In the genomic region with DNA sequence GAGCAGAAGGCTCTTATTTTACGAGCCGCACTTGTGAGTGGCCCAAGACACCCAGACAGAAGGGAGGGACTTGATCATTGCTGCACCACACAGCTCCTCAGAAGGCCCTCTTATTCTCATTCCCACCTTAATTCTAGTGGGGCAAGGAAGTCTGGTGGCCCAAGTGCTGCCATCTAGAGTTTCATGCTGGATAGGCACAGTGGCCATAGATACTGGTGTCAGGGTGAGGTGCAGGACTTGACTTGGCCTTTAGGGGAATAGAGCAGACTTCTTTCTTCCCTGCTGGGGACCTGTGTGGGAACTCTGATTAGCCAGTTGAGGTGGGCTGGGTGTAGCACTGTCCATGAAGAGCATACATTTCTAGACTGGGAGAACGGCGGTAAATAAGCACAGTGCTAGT, we compare ENCODE assay signal across 10 mouse cellular contexts. TPM values are rescaled to one million over a fixed set of nuclear protein-coding genes. Genes with fewer than 3 reads are reported as not detected.
DNase-seq lines count a peak whose midpoint lies in the region; ATAC-seq and TF ChIP-seq lines count a peak whose summit lies in the region.
"Had no signal": no experiment of that assay in that cellular context is flagged by ENCODE, and none has a peak within 500 bp of the region (broad histone marks: within the 10 kb centered on the region; RNA-seq: fewer than 3 reads in every experiment).

No protein-coding gene starts in this region.

- peak; percentile 10 for DNase-seq in kidney, postnatal 0 days (ENCODE audit: low spot score)
- no peak for DNase-seq in kidney, adult 11 months
- peak; percentile 15 for DNase-seq in embryo, embryonic 9.5 days (ENCODE audit: extremely low spot score)
- peak; percentile 23 for DNase-seq in mesoderm, embryonic 11.5 days (ENCODE audit: low read depth, low spot score)
- DNase-seq in frontal cortex, postnatal 14 days (ENCODE audit: low spot score in 2 of 2): no peak
- DNase-seq in gastrocnemius, adult 18-20 months (ENCODE audit: low spot score): no peak
- DNase-seq in right cerebral cortex, postnatal 14 days: no peak

- no peaks in the 10 kb centered on the region for H3K27me3 ChIP-seq in kidney, postnatal 0 days (ENCODE audit: insufficient read depth, low read length)
- H3K27me3 ChIP-seq in E14TG2a.4 (ENCODE audit: insufficient read depth, low read length): no peaks in the 10 kb centered on the region
- H3K27me3 ChIP-seq: embryonic facial prominence, embryonic 12.5 days; limb, embryonic 12.5 days had no signal

- ATAC-seq in kidney, postnatal 0 days (replicated peaks; ENCODE audit: low FRiP score, low read depth): no peak

- H3K4me2 ChIP-seq in kidney, postnatal 0 days (ENCODE audit: low read length): no peak overlapping the region
- H3K4me2 ChIP-seq: embryonic facial prominence, embryonic 12.5 days; limb, embryonic 12.5 days had no signal

- H3K36me3 ChIP-seq in kidney, postnatal 0 days (ENCODE audit: insufficient read depth, low read length): peaks cover 53% of the 10 kb centered on the region
- peaks cover 99% of the 10 kb centered on the region for H3K36me3 ChIP-seq in E14TG2a.4 (ENCODE audit: insufficient read depth, low read length)

- no peak overlapping the region for H3K4me3 ChIP-seq in kidney, postnatal 0 days (replicated peaks; ENCODE audit: low read depth, low read length)
- no peak overlapping the region for H3K4me3 ChIP-seq in E14TG2a.4 (replicated peaks; ENCODE audit: low read length)
- H3K4me3 ChIP-seq: embryonic facial prominence, embryonic 12.5 days; limb, embryonic 12.5 days had no signal

- WGBS in kidney, postnatal 0 days: 98% methylated on average over 4 of the region's 4 CpGs

- no peak overlapping the region for H3K9ac ChIP-seq in kidney, postnatal 0 days (ENCODE audit: low read depth, low read length)
- H3K9ac ChIP-seq: embryonic facial prominence, embryonic 12.5 days; limb, embryonic 12.5 days had no signal

- no peaks in the 10 kb centered on the region; the same call in 1 of the 2 replicates for H3K9me3 ChIP-seq in kidney, postnatal 0 days (replicated peaks; ENCODE audit: low read length)
- no peaks in the 10 kb centered on the region; the same call in 1 of the 2 replicates for H3K9me3 ChIP-seq in E14TG2a.4 (ENCODE audit: low read length)
- H3K9me3 ChIP-seq: limb, embryonic 12.5 days had no signal

- no peaks in the 10 kb centered on the region for H3K4me1 ChIP-seq in kidney, postnatal 0 days (replicated peaks; ENCODE audit: insufficient read depth, low read length)
- H3K4me1 ChIP-seq in E14TG2a.4 (replicated peaks; ENCODE audit: low read depth, low read length): peaks cover 30% of the 10 kb centered on the region
- H3K4me1 ChIP-seq: embryonic facial prominence, embryonic 12.5 days; limb, embryonic 12.5 days had no signal

- peak; percentile 47; the same call in 1 of the 2 replicates for TF ChIP-seq CTCF in kidney, postnatal 0 days (IDR thresholded peaks at IDR 0.05; ENCODE audit: low read depth)
- peak; percentile 95 for TF ChIP-seq CTCF in E14TG2a.4 (conservative IDR thresholded peaks at IDR 0.05; ENCODE audit: low read length)

- no peak overlapping the region for H3K27ac ChIP-seq in kidney, postnatal 0 days
- H3K27ac ChIP-seq: embryonic facial prominence, embryonic 12.5 days; limb, embryonic 12.5 days had no signal

RNA-seq across cellular contexts. Expression of a gene that starts 7.9 kb away (rescaled TPM):
- 5.6 and 6.8 TPM in 2 replicates for polyA plus RNA-seq in kidney, postnatal 0 days (2015; fragmentation: Nextera tagmentation; extraction: Ambion mirVana)
- 1 to 10 TPM in 1 of 2 experiments, under 1 TPM in 1; 0.75 to 1.2 TPM for total RNA-seq in gastrocnemius, adult 18-20 months (2021)

RNA-seq across cellular contexts. Expression of a gene that starts 19.9 kb away (rescaled TPM):
- 41.6 and 43.7 TPM in 2 replicates for polyA plus RNA-seq in kidney, postnatal 0 days (2015; fragmentation: Nextera tagmentation; extraction: Ambion mirVana)
- total RNA-seq in gastrocnemius, adult 18-20 months (2021): 10 to 100 TPM; 15.0 to 16.6 TPM

RNA-seq across cellular contexts. Expression of a gene that starts 29.9 kb away (rescaled TPM):
- 536 and 576 TPM in 2 replicates for polyA plus RNA-seq in kidney, postnatal 0 days (2015; fragmentation: Nextera tagmentation; extraction: Ambion mirVana)
- 100 to 1,000 TPM; 702 to 718 TPM for total RNA-seq in gastrocnemius, adult 18-20 months (2021)

RNA-seq across cellular contexts. Expression of a gene that starts 54.3 kb away (rescaled TPM):
- 22.8 and 26.4 TPM in 2 replicates for polyA plus RNA-seq in kidney, postnatal 0 days (2015; fragmentation: Nextera tagmentation; extraction: Ambion mirVana)
- total RNA-seq in gastrocnemius, adult 18-20 months (2021): 10 to 100 TPM; 16.3 to 19.6 TPM

Comparison
In these comparisons a context has a peak if more than half of its experiments do, and no peak if none do; other contexts are left out.
1. DNase-seq: peak in kidney, postnatal 0 days (single experiment), embryo, embryonic 9.5 days (single experiment) and mesoderm, embryonic 11.5 days (single experiment); none in kidney, adult 11 months (single experiment), frontal cortex, postnatal 14 days (0 of 2), gastrocnemius, adult 18-20 months (single experiment) and right cerebral cortex, postnatal 14 days (single experiment).